Mouse (Mus musculus): Measurements from ENCODE around the gene Spta1. TPM values are rescaled to one million over a fixed set of nuclear protein-coding genes. Genes with fewer than 3 reads are reported as not detected.

Gene Spta1
- under 1 TPM; 0.12 to 0.18 TPM for polyA plus RNA-seq (2017; shearing (Covaris generic))

DNA sequence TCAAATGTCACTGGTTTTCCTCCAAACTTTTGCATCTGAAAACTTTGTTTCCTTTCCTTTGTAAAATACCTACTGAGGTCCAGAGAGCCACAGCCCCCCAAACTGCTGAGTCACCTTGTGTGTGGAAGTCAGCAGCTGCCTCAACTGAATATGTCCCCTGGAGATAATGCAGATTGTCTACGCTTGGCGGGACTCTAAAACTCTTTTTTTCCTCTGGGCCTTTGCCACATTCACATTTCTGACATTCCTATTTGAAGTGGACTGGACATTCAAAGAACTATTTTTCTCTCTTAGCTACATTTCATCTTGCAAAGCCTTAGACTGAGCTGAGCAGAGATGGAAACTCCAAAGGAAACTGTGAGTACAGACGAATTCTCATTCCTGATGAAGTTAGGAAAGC, at the start of gene Spta1:
Spta1 (plus strand) TSS at position 172 of the 400 bp plus-strand sequence.

DNA sequence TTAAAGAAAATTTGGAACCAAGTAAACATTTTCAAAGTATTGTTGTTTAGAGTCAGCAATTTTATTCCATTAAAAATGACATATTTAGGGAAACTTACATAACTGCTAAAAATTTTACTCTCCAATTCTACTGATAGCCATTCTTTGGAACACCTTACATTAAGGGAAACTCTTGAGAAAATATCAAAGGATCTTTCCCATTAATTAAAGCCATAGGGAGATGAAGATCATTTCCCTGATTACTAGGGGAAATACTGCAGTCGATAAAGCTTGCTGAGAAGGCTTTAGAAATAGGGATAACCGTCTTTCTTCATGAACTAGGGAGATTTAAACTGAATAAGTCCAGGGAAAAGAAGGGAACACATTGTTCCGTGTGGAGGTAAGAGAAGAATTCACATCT, 41.4 kb upstream of the Spta1 start, which contains the start of gene Olfr424:
Olfr424 (plus strand) TSS at position 301 of the 400 bp plus-strand sequence.

DNA sequence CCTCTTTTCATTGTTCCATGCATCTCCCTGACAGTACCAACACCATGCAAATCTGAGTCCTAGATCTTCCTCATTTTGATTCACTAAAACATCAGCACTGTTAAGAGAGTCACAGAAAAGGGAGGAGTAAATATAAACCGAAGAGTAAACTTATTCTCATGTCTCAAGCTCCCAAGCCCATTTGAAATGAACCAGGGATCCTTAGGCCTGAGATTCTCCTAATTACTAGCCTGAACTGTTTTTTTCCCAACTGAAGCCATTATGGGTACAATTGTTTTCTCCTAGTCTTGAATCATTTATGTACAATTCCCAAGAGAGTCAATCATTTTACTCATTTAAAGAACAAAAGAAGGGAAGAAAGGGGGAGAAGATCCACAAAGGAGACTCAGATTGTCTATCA, 17.2 kb upstream of the Spta1 start, which contains the start of gene Olfr420:
Olfr420 (plus strand) TSS at position 301 of the 400 bp plus-strand sequence.

DNA sequence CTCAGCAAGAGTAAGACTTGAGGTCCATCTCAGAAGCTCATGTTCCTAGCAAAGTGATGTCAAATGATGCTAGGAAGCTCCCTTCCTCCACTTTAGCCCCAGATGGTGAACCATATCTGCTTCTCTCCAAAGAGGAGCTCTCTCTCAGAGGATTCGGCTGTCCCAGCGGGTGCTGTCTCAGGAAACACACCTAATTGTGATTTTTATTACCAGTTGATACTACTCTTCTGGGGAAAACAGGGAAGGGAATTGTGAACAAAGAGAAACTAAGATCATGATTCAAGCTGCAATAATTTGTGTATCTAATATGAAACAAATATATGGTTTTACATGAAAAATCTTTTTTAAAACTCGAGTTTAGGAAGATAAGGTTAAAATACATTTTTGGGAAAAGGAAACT, 79.4 kb downstream of the Spta1 start, which contains the start of gene Olfr419:
Olfr419 (minus strand) TSS at position 101 of the 400 bp plus-strand sequence.

Other genes starting within 250 kb of the Spta1 start
- 100 to 1,000 TPM; 368 to 518 TPM for gene Mndal, start 230.3 kb upstream of the Spta1 start, polyA plus RNA-seq (2017; shearing (Covaris generic))
- gene Ifi203, start 230.1 kb upstream of the Spta1 start, polyA plus RNA-seq (2017; shearing (Covaris generic)), result 100 to 1,000 TPM; 272 to 474 TPM
- gene Ifi202b, start 190.0 kb upstream of the Spta1 start, polyA plus RNA-seq (2017; shearing (Covaris generic)), result not detected
- under 1 TPM; 0.66 to 0.73 TPM for gene Ifi205, start 141.0 kb upstream of the Spta1 start, polyA plus RNA-seq (2017; shearing (Covaris generic))
- not detected for gene Olfr433, start 132.1 kb upstream of the Spta1 start, polyA plus RNA-seq (2017; shearing (Covaris generic))
- gene Olfr432, start 123.6 kb upstream of the Spta1 start, polyA plus RNA-seq (2017; shearing (Covaris generic)), result under 1 TPM in 1 of 2 experiments, not detected in 1; 0.43 TPM
- not detected for gene Olfr430, start 106.2 kb upstream of the Spta1 start, polyA plus RNA-seq (2017; shearing (Covaris generic))
- not detected for gene Olfr429, start 88.4 kb upstream of the Spta1 start, polyA plus RNA-seq (2017; shearing (Covaris generic))
- under 1 TPM in 1 of 2 experiments, not detected in 1; 0.42 TPM for gene Olfr427, start 75.9 kb upstream of the Spta1 start, polyA plus RNA-seq (2017; shearing (Covaris generic))
- gene Olfr231, start 51.6 kb upstream of the Spta1 start, polyA plus RNA-seq (2017; shearing (Covaris generic)), result not detected
- not detected for gene Olfr424, start 41.3 kb upstream of the Spta1 start, polyA plus RNA-seq (2017; shearing (Covaris generic))
- gene Olfr420, start 17.1 kb upstream of the Spta1 start, polyA plus RNA-seq (2017; shearing (Covaris generic)), result under 1 TPM in 1 of 2 experiments, not detected in 1; 0.16 TPM
- gene Olfr419, start 79.3 kb downstream of the Spta1 start, polyA plus RNA-seq (2017; shearing (Covaris generic)), result not detected
- gene Mptx1, start 157.7 kb downstream of the Spta1 start, polyA plus RNA-seq (2017; shearing (Covaris generic)), result under 1 TPM in 1 of 2 experiments, not detected in 1; 0.74 TPM
- gene Olfr417, start 192.3 kb downstream of the Spta1 start, polyA plus RNA-seq (2017; shearing (Covaris generic)), result not detected
- not detected for gene Olfr248, start 218.3 kb downstream of the Spta1 start, polyA plus RNA-seq (2017; shearing (Covaris generic))

Data from activated CD4-positive, CD25-positive, alpha-beta regulatory T cell (primary cell).